Mouse (Mus musculus) MEL (cell line): ENCODE data around the gene Ube3c. TPM values are rescaled to one million over a fixed set of nuclear protein-coding genes. Genes with fewer than 3 reads are reported as not detected.

Experiments
- DNase-seq: peaks from one replicate; pipeline ENCODE4 v3.0.0; 2011; ENCODE audit warnings: low read depth, low spot score
- H3K27ac ChIP-seq: 2 replicates; pipeline ENCODE4 v1.5.1; 2012; ENCODE audit warnings: low read depth, mild to moderate bottlenecking, control low read depth, low read length, moderate library complexity; ENCODE audit not compliant: control insufficient read depth
- H3K27me3 ChIP-seq, 2 experiments: fragments of 150-350 bp in 1 of 2; sonication (generic) in 1 of 2; 2 replicates each; pipeline ENCODE4 v1.6.1; 2012; ENCODE audit warnings: low read length in 2 of 2, mild to moderate bottlenecking in 2 of 2, improper control_type of control experiment in 1 of 2, moderate library complexity in 1 of 2; ENCODE audit not compliant: insufficient read depth in 2 of 2, control insufficient read depth in 1 of 2
- H3K36me3 ChIP-seq, 2 experiments: 2 replicates each; pipeline ENCODE4 v1.6.1; 2012 to 2014; ENCODE audit warnings: low read length in 2 of 2, improper control_type of control experiment in 1 of 2, inconsistent platforms in 1 of 2, mild to moderate bottlenecking in 1 of 2; ENCODE audit not compliant: insufficient read depth in 2 of 2, control insufficient read depth in 1 of 2
- H3K4me1 ChIP-seq, 2 experiments: fragments of 150-350 bp in 1 of 2; sonication (generic) in 1 of 2; 2 replicates each; pipeline ENCODE4 v1.6.1; 2012; ENCODE audit warnings: low read length in 2 of 2, improper control_type of control experiment in 1 of 2, mild to moderate bottlenecking in 1 of 2; ENCODE audit not compliant: insufficient read depth in 2 of 2, control insufficient read depth in 1 of 2
- H3K4me3 ChIP-seq, 2 experiments: fragments of 150-350 bp in 1 of 2; sonication (generic) in 1 of 2; 2 replicates each; pipeline ENCODE4 v1.5.1; 2012; ENCODE audit warnings: low read depth in 2 of 2, low read length in 2 of 2, mild to moderate bottlenecking in 2 of 2, moderate library complexity in 2 of 2, control low read depth in 1 of 2, improper control_type of control experiment in 1 of 2; ENCODE audit not compliant: control insufficient read depth in 1 of 2, insufficient read depth in 1 of 2
- H3K79me2 ChIP-seq: 2 replicates; pipeline ENCODE4 v1.6.1; 2012; ENCODE audit warnings: mild to moderate bottlenecking, low read length, moderate library complexity; ENCODE audit not compliant: control insufficient read depth, poor library complexity, insufficient read depth
- H3K9ac ChIP-seq: 2 replicates; pipeline ENCODE4 v1.6.1; 2012; ENCODE audit warnings: low read depth, mild to moderate bottlenecking, control low read depth, low read length, moderate library complexity; ENCODE audit not compliant: control insufficient read depth, poor library complexity, severe bottlenecking
- H3K9me3 ChIP-seq: fragments of 150-350 bp; sonication (generic); replicated peaks from 2 replicates; pipeline ENCODE4 v1.6.1; 2012; ENCODE audit warnings: mild to moderate bottlenecking, low read length, improper control_type of control experiment, moderate library complexity; ENCODE audit not compliant: insufficient read depth
- ELF1 ChIP-seq: IDR thresholded peaks from 2 replicates; pipeline ENCODE4 v1.6.1; 2014; ENCODE audit warnings: low read depth, mild to moderate bottlenecking, inconsistent platforms, low read length, improper control_type of control experiment, moderate library complexity
- EP300 ChIP-seq, 2 experiments: IDR thresholded peaks; 2 replicates each; pipeline ENCODE4 v1.6.1; 2011; ENCODE audit warnings: improper control_type of control experiment in 2 of 2, low read length in 2 of 2, low read depth in 1 of 2, mild to moderate bottlenecking in 1 of 2
- ETS1 ChIP-seq: IDR thresholded peaks from 2 replicates; pipeline ENCODE4 v1.6.1; 2012; ENCODE audit warnings: low read depth, mild to moderate bottlenecking, inconsistent platforms, low read length, improper control_type of control experiment, moderate library complexity
- GABPA ChIP-seq: IDR thresholded peaks from 2 replicates; pipeline ENCODE4 v1.6.1; 2012; ENCODE audit warnings: low read depth, mild to moderate bottlenecking, inconsistent platforms, low read length, improper control_type of control experiment, moderate library complexity
- JUND ChIP-seq: IDR thresholded peaks from 2 replicates; pipeline ENCODE4 v1.6.1; 2011; ENCODE audit warnings: low read depth, mild to moderate bottlenecking, improper control_type of control experiment, low read length
- KAT2A ChIP-seq: conservative IDR thresholded peaks from 2 replicates; pipeline ENCODE4 v1.6.1; 2012; ENCODE audit warnings: low read depth, low read length, improper control_type of control experiment, inconsistent platforms
- MAX ChIP-seq: IDR thresholded peaks from 2 replicates; pipeline ENCODE4 v1.6.1; 2011; ENCODE audit warnings: low read length, improper control_type of control experiment
- MAZ ChIP-seq: IDR thresholded peaks from 2 replicates; pipeline ENCODE4 v1.6.1; 2012; ENCODE audit warnings: low read depth, mild to moderate bottlenecking, inconsistent platforms, low read length, improper control_type of control experiment
- MEF2A ChIP-seq: IDR thresholded peaks from 2 replicates; pipeline ENCODE4 v1.6.1; 2014; ENCODE audit warnings: low read depth, mild to moderate bottlenecking, inconsistent platforms, low read length, improper control_type of control experiment; ENCODE audit not compliant: poor library complexity, insufficient replicate concordance, severe bottlenecking; ENCODE audit errors: extremely low read depth
- MXI1 ChIP-seq: IDR thresholded peaks from 2 replicates; pipeline ENCODE4 v1.6.1; 2011; ENCODE audit warnings: mild to moderate bottlenecking, low read depth, low read length, improper control_type of control experiment
- MYB ChIP-seq: IDR thresholded peaks from 2 replicates; pipeline ENCODE4 v1.6.1; 2011; ENCODE audit warnings: mild to moderate bottlenecking, low read depth, low read length, improper control_type of control experiment
- MYC ChIP-seq: IDR thresholded peaks from 2 replicates; pipeline ENCODE4 v1.6.1; 2011; ENCODE audit warnings: low read depth, mild to moderate bottlenecking, low read length, improper control_type of control experiment, moderate library complexity
- NELFE ChIP-seq: IDR thresholded peaks from 2 replicates; pipeline ENCODE4 v1.6.1; 2011; ENCODE audit warnings: low read depth, low read length, improper control_type of control experiment
- POLR2A ChIP-seq, 2 experiments: IDR thresholded peaks; 2 replicates each; pipeline ENCODE4 v1.6.1; 2011 to 2012; ENCODE audit warnings: low read length in 2 of 2, mild to moderate bottlenecking in 2 of 2, control low read depth in 1 of 2, improper control_type of control experiment in 1 of 2, low read depth in 1 of 2, moderate library complexity in 1 of 2; ENCODE audit not compliant: control insufficient read depth in 1 of 2, insufficient read depth in 1 of 2, poor library complexity in 1 of 2
- POLR2AphosphoS5 ChIP-seq: IDR thresholded peaks from 2 replicates; pipeline ENCODE4 v1.6.1; 2012; ENCODE audit warnings: low read depth, borderline replicate concordance, mild to moderate bottlenecking, inconsistent platforms, low read length, moderate library complexity, mixed read lengths
- RCOR1 ChIP-seq: IDR thresholded peaks from 2 replicates; pipeline ENCODE4 v1.6.1; 2012; ENCODE audit warnings: low read depth, mild to moderate bottlenecking, inconsistent platforms, low read length, improper control_type of control experiment
- SIN3A ChIP-seq: IDR thresholded peaks from 2 replicates; pipeline ENCODE4 v1.6.1; 2012; ENCODE audit warnings: low read length, improper control_type of control experiment, inconsistent platforms
- TAL1 ChIP-seq: IDR thresholded peaks from 2 replicates; pipeline ENCODE4 v1.6.1; 2012; ENCODE audit warnings: mild to moderate bottlenecking, inconsistent platforms, low read length, moderate library complexity, mixed read lengths
- TCF12 ChIP-seq: IDR thresholded peaks from 2 replicates; pipeline ENCODE4 v1.6.1; 2014; ENCODE audit warnings: low read depth, mild to moderate bottlenecking, inconsistent platforms, low read length, improper control_type of control experiment, moderate library complexity
- UBTF ChIP-seq: IDR thresholded peaks from 2 replicates; pipeline ENCODE4 v1.6.1; 2012; ENCODE audit warnings: low read depth, mild to moderate bottlenecking, inconsistent platforms, low read length, improper control_type of control experiment, moderate library complexity, borderline replicate concordance; ENCODE audit not compliant: insufficient read depth
- USF2 ChIP-seq, 2 experiments: IDR thresholded peaks; 2 replicates each; pipeline ENCODE4 v1.6.1; 2011 to 2012; ENCODE audit warnings: improper control_type of control experiment in 2 of 2, low read length in 2 of 2, borderline replicate concordance in 1 of 2, inconsistent platforms in 1 of 2, low read depth in 1 of 2, mild to moderate bottlenecking in 1 of 2; ENCODE audit not compliant: insufficient read depth in 1 of 2
- ZKSCAN1 ChIP-seq: IDR thresholded peaks from 2 replicates; pipeline ENCODE4 v1.6.1; 2012; ENCODE audit warnings: low read depth, mild to moderate bottlenecking, inconsistent platforms, low read length, improper control_type of control experiment, moderate library complexity
- polyA plus RNA-seq, 2 experiments: library from polyadenylated mRNA; stranded (reverse) in 1 of 2; unstranded in 1 of 2; fragments of >175 nt in 1 of 2; fragments of >200 nt in 1 of 2; gene quantifications; 2 replicates each; pipeline versions ENCODE4 v1.2.1 to v1.2.4; 2012; ENCODE audit warnings: low replicate concordance in 2 of 2, low read depth in 1 of 2; ENCODE audit not compliant: insufficient read length in 2 of 2, insufficient read depth in 1 of 2, missing spikeins in 1 of 2
- total RNA-seq: library from RNA; depleted of rRNA; stranded (reverse); fragments of 300-350 nt; gene quantifications from 2 replicates; pipeline ENCODE4 v1.2.3, GENCODE M21; 2012

Ube3c gene
- total and polyA plus RNA-seq, 3 experiments: 34.7 to 39.6 TPM; not detected in 1

GRCm38 (mm10) chr5:29641124-29641884 is 72.3 kb downstream of the Ube3c start (continued):
- TF ChIP-seq TCF12 (0 out of 2 replicates have a peak, but pooled peaks have one; percentile 55), MXI1 (peak; percentile 70), ETS1 (no peak; the same call in 1 of the 2 replicates), KAT2A (no peak), ZKSCAN1 (no peak), MAX (peak; percentile 69; the same call in 1 of the 2 replicates), NELFE (no peak), MAZ (no peak), MEF2A (no peak), UBTF (no peak), SIN3A (peak; percentile 55; the same call in 1 of the 2 replicates), POLR2A (IDR thresholded peaks at IDR 0.05; ENCODE audit: control insufficient read depth in 1 of 2, insufficient read depth in 1 of 2, low read depth in 1 of 2, low read length in 2 of 2, poor library complexity in 1 of 2) (no peak), GABPA (no peak), JUND (no peak), MYB (no peak), EP300 (IDR thresholded peaks at IDR 0.05; ENCODE audit: low read depth in 1 of 2, low read length in 2 of 2) (peak; percentile 60 to 78), MYC (peak; percentile 35; the same call in 1 of the 2 replicates), USF2 (IDR thresholded peaks at IDR 0.05; ENCODE audit: borderline replicate concordance in 1 of 2, insufficient read depth in 1 of 2, low read depth in 1 of 2, low read length in 2 of 2) (no peak)

- no peak overlapping the region for H3K4me3 ChIP-seq
- H3K4me1 ChIP-seq: peaks cover 2% of the 10 kb centered on the region in 2 experiments; a peak in 2 of 4 replicates
- TF ChIP-seq EP300 (IDR thresholded peaks at IDR 0.05; ENCODE audit: low read depth in 1 of 2, low read length in 2 of 2): peak; percentile 50 to 63; a peak in 3 of 4 replicates
- no peak for TF ChIP-seq ELF1
- TF ChIP-seq ZKSCAN1: no peak
- TF ChIP-seq RCOR1: peak; percentile 76; the same call in 1 of the 2 replicates
- TF ChIP-seq TCF12: peak; percentile 46; the same call in 1 of the 2 replicates
- no peak for TF ChIP-seq POLR2AphosphoS5
- no peak for TF ChIP-seq KAT2A
- TF ChIP-seq TAL1: no peak; the same call in 1 of the 2 replicates
- TF ChIP-seq MYB: no peak
- 0 out of 4 replicates have a peak, but pooled peaks of 1 of the 2 experiments have one; percentile 5 for TF ChIP-seq POLR2A (IDR thresholded peaks at IDR 0.05; ENCODE audit: control insufficient read depth in 1 of 2, insufficient read depth in 1 of 2, low read depth in 1 of 2, low read length in 2 of 2, poor library complexity in 1 of 2)
- H3K79me2 ChIP-seq: no peaks in the 10 kb centered on the region
- H3K9ac ChIP-seq: no peak overlapping the region
- H3K27ac ChIP-seq: no peak overlapping the region
- peak; percentile 38 for DNase-seq
- no peaks in the 10 kb centered on the region for H3K9me3 ChIP-seq
- peaks cover 11 to 23% of the 10 kb centered on the region in 2 experiments for H3K36me3 ChIP-seq
- H3K27me3 ChIP-seq: no peaks in the 10 kb centered on the region
Observed at GRCm38 (mm10) chr5:29651696-29652095, 82.7 kb downstream of the Ube3c start.
